Mouse (Mus musculus) brain, embryonic 14.5 days (tissue): ENCODE measurements around the gene 1500009C09Rik. TPM values are rescaled to one million over a fixed set of nuclear protein-coding genes. Genes with fewer than 3 reads are reported as not detected.

Source experiments
- DNase-seq: peaks from one replicate; pipeline ENCODE4 v3.0.0-alpha.2; 2011; ENCODE audit warnings: low read depth
- CTCF ChIP-seq: fragments of 200-500 bp; IDR thresholded peaks from 2 replicates; pipeline ENCODE4 v1.5.1; 2012; ENCODE audit warnings: inconsistent platforms, mild to moderate bottlenecking, moderate library complexity, borderline replicate concordance; ENCODE audit not compliant: insufficient read depth, insufficient read length; ENCODE audit errors: extremely low read depth
- POLR2A ChIP-seq: fragments of 200-500 bp; IDR thresholded peaks from 2 replicates; pipeline ENCODE4 v1.6.1; 2012; ENCODE audit warnings: mild to moderate bottlenecking, inconsistent platforms, borderline replicate concordance; ENCODE audit not compliant: poor library complexity, insufficient read depth, insufficient read length, severe bottlenecking; ENCODE audit errors: extremely low read depth
- polyA plus RNA-seq: library from polyadenylated mRNA; depleted of rRNA; stranded (reverse); fragments of >200 nt; gene quantifications from 2 replicates; pipeline ENCODE4 v1.2.3, GENCODE M21; 2012

1500009C09Rik gene
- polyA plus RNA-seq, 1 experiment: 67.2 TPM

DNA sequence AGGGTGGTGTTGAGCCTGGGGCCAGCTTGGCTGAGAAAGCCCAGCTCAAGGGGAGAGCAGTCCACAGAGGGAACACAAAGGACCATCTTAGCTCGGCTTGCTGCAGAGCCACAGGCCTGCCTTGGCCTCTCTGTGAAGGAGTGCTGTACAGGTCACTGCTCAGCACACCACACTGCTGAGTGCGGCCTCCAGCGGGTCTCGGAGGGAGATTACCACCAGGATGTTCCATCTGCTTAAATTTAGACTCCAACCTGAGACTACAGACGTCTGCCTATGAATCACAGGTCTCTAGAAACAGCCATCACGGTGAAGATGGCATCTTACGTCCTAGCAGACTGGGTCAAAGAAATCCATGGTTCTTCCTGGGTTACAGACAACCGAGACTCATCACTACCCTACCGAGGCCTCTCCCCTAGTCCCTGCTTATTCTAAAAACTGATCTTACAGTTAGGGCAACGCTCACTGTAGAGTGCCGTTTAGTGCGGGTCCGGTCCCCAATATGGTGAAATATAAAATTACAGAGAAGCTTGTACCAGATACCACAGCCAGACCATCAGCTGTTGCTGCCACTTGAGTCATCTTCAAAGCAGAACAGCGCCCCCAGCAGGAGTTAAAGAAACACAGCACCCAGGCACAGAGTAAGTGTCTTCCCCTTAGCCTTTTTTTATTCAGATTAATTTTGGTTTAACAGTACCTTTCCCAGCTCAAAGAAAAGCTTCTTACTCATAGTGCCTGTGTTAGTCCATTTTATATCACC, 30.9 kb upstream of the 1500009C09Rik start:
- no peak for TF ChIP-seq CTCF
- TF ChIP-seq POLR2A: no peak
- DNase-seq: no peak

DNA sequence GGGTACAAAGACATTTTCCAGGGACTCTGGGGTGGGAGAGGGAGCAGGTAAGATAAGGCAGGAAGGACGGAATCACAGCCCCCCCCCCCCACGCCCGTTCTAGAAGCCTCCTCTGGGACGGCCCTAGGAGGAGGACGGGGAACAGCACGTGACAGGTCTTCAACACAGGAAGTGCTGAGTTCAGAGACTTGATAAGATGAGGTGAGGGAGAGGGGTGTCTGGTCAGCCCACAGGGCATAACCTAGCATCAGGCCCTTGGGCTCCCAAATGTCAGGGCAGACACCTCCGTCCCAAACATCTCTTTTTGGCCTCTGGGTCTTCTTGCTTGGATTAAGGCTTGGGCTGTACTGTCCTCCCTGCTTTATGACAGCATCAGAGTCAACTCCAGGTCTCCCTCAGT, 28.9 kb upstream of the 1500009C09Rik start:
- DNase-seq: no peak

DNA sequence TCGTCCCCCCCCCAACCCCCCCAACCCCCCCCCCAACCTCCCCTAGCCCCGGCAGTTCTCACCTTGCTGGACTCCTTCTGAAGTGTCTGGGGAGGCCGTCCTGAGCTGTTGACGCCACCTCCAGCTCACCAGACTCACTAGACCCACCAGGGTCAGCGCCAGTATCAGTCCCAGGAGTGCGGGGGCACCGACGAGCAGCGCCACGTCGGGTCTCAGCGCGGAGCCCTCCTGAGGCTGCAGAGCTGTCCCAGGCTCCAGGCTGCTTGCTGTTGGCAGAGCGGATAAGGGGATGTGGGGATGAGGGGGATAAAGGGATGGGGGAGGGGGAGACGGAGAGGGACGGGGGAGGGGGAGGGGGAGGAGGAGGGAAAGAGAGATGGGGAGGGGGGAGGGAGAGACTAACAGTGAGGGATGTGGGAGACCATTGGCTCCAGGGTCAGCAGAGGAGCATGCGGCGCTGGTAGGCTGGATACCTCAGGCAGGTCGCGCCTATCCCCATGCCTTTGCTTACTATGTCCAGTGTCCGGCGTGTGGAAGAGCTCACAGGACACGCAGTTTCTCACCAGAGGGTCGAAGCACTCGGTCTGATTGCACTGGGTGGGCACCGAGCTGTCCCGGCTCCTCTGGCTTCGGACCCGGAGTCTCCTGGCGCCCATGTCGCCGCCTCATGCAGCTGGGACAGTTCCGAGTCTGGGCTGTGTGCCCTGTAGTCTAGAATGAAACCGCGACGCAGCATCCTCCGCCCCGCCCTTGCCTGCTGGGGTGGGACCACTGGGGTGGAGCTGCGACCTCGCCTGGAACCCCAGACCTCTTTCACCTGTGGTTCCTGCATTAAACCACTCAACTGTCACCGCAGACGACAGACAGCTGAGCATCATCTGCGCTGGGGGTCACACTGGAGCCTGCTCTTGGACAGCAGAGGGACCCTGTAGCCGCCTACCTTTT, 28.3 kb upstream of the 1500009C09Rik start, which contains the start of gene Tnfrsf13c:
Gene Tnfrsf13c, minus strand, starts transcription at position 713 of the 945 bp plus-strand sequence.
- peak; percentile 61 for DNase-seq
- TF ChIP-seq CTCF (no peak), POLR2A (no peak)

More for the DNA sequence above, 28.9 kb upstream of the 1500009C09Rik start:
- no peak for TF ChIP-seq POLR2A
- no peak for TF ChIP-seq CTCF

DNA sequence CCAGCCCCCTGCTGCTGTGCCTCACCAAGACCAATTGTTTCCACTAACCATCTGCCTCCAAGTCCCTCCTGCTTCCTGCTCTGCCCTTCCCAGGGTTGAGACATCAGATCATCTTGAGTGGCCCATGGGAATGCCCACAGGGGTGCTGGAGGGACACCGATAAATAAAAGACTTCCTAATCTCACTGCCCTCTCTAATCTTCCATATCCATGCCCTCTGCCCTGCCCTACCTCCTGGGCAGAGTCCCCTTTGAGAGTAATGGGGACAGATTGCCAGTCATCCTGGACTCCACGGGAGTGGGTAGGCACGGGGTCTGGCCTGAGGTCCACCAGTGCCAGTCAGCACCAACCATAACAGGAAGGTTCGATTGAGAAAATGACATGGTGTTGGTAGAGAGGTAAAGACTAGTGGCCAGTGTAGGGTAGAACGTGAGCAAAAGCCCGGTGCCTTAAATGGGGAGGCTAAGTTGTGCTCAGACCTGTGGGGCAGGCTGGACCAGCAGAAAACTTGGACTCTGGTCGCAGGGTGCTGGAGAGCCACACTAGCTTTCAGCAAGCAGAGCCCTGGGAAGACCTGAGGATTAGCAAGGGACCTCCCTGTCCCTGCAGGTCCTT, 27.5 kb upstream of the 1500009C09Rik start:
- TF ChIP-seq CTCF (no peak), POLR2A (no peak)
- DNase-seq: no peak

DNA sequence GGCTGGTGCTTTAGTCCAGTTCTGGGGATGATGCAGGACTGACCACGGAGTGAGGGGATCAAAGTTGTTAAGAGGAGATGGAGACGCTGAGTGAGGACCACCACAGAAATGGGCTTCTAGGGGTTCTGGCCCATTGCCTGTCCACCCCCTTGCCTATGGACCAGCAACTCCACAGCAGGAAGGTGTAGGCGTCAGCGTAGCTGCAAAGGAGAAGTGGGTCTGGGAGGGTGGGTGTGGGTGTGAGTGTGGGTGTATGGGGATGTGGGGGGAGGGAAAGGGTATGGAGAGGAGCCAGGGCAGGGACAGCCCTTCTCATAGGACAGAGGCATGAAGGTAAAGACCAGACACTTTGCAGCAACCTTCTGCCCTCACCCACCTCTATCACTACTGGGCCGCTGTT, 26.4 kb upstream of the 1500009C09Rik start:
- no peak for TF ChIP-seq CTCF
- no peak for TF ChIP-seq POLR2A
- DNase-seq: no peak

DNA sequence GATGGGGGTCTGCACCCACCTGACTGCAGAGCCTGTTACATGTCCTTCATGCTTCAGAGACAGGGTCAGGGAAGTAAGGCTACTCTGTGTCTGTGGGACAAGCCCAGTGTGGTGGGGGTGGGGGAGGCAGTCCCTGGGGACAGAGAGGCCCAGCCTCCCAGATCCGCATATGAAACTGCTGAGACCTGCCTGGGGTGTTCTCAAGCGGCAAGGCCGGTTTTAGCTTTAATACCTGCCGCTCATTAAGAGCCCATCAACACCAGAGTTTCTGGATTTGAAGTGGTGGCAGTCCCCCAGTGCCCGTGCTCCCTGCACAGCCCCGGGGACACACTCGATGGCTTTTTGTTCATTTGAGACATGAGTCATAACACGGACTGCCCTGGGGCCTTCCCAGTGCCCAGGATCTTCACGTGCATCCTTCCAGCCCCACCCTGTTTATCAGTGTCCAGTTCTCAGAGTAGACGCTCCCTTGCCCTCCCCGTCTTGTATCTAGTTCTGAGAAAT, 22.6 kb upstream of the 1500009C09Rik start:
- no peak for DNase-seq
- TF ChIP-seq POLR2A (no peak), CTCF (no peak)

DNA sequence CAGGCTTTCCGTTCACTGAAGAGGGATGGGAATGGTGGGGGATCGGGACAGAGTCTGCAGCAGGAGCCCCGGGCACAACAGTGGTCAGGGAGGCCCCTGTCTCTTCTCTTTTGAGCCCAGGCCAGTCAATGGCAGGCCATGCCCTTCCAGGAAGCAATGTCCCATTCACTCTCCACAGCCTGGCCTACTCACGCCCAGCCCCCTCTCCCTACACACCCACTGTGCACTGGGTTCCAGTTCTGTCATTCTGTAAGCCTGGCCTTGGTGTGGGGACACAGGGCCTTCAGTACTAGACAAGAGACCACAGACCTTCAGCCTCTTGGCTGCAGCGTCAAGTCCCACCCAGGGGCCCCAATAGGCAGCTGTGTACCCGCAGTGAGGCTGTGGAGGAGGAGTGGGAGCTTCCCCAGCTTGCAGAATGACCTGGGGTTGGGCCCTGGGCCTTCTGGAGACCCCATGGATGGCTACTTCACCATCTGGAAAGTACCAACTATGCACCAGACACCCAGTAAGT, 22.0 kb upstream of the 1500009C09Rik start:
- no peak for DNase-seq
- no peak for TF ChIP-seq POLR2A
- no peak for TF ChIP-seq CTCF

DNA sequence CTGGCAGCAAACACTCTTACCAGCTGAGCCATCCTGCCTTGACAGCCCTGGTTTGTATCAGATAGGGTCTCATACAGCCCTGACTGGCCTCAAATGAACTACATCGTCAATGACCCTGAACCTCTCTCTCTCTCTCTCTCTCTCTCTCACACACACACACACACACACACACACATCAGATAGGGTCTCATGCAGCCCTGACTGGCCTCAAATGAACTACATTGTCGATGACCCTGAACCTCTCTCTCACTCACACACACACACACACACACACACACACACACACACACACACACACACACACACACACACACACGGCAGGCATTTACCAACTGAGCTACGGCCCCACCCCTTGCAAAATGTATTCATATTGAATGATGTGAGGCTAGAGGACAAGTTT, 21.1 kb upstream of the 1500009C09Rik start:
- TF ChIP-seq POLR2A: no peak
- no peak for TF ChIP-seq CTCF
- DNase-seq: no peak

DNA sequence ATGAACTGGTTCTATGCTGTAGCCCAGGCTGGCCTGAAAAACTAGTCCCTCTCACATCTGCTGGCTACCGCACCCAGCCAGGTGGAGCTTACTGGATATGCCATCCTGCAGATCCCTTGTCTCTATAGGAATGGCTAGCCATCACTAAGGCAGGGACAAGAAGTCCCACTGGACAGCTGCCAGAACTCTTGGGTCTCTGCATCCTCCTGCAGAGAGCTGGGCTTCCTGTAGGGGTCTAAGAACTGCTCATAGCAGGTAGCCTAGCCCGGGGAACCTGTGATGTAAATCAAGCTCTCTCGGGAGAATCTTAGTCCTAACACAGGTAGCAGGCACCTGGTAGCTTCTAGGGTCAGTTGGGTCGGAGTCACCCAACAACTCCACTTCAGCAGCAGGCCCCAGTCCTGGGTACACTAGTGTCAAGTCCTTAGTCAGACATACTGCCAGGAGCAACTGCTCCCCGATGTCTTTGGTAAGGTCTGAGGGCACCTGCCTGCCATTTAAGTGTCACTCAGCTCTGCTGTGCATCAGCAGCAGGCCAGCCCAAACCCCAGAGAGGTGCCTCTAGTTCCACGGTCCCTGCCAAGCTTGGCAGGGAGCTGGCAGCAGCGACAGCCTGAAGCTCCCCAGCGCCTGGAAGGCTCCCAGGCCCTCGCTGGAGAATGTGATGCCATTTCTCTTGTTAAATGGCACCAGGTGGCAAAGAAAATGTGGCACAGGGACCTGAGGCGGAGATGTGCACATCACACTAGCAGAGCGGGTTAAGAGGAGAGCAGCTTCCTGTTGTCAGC, 20.4 kb upstream of the 1500009C09Rik start:
- TF ChIP-seq CTCF (no peak), POLR2A (no peak)
- peak; percentile 81 for DNase-seq

DNA sequence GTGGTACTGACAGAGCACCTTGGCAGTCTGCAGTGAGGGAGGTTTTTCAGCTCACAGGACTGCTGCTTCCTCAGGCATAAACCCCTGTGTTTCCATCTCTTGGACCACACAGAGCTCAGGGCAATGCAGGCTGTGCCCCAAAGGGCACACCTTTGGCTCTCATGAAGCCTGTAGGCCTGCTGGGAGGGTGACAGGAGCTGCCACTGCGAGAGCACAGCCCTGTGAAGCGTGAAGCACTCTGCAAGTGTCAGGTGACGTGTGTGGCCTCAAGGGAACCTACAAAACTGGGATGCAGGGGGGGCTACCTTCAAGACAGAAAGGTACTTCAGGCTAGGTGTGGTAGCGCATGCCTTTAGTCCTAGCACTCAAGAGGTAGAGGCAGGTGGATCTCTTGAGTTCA, 19.5 kb upstream of the 1500009C09Rik start:
- TF ChIP-seq CTCF (no peak), POLR2A (no peak)
- no peak for DNase-seq
